Mouse (Mus musculus) MEL (cell line): ENCODE measurements at regions not wholly inside any gene's neighbourhood (a gene's known extent, or its start where the extent isn't known, plus 50 kb on each side); places are given as distances from the start of the nearest gene placed in this dataset.

Experiments
- DNase-seq: peaks from one replicate; pipeline ENCODE4 v3.0.0; 2011; ENCODE audit warnings: low read depth, low spot score
- H3K27ac ChIP-seq: 2 replicates; pipeline ENCODE4 v1.5.1; 2012; ENCODE audit warnings: low read depth, mild to moderate bottlenecking, control low read depth, low read length, moderate library complexity; ENCODE audit not compliant: control insufficient read depth
- H3K27me3 ChIP-seq, 2 experiments: fragments of 150-350 bp in 1 of 2; sonication (generic) in 1 of 2; 2 replicates each; pipeline ENCODE4 v1.6.1; 2012; ENCODE audit warnings: low read length in 2 of 2, mild to moderate bottlenecking in 2 of 2, improper control_type of control experiment in 1 of 2, moderate library complexity in 1 of 2; ENCODE audit not compliant: insufficient read depth in 2 of 2, control insufficient read depth in 1 of 2
- H3K36me3 ChIP-seq, 2 experiments: 2 replicates each; pipeline ENCODE4 v1.6.1; 2012 to 2014; ENCODE audit warnings: low read length in 2 of 2, improper control_type of control experiment in 1 of 2, inconsistent platforms in 1 of 2, mild to moderate bottlenecking in 1 of 2; ENCODE audit not compliant: insufficient read depth in 2 of 2, control insufficient read depth in 1 of 2
- H3K4me1 ChIP-seq, 2 experiments: fragments of 150-350 bp in 1 of 2; sonication (generic) in 1 of 2; 2 replicates each; pipeline ENCODE4 v1.6.1; 2012; ENCODE audit warnings: low read length in 2 of 2, improper control_type of control experiment in 1 of 2, mild to moderate bottlenecking in 1 of 2; ENCODE audit not compliant: insufficient read depth in 2 of 2, control insufficient read depth in 1 of 2
- H3K4me3 ChIP-seq, 2 experiments: fragments of 150-350 bp in 1 of 2; sonication (generic) in 1 of 2; 2 replicates each; pipeline ENCODE4 v1.5.1; 2012; ENCODE audit warnings: low read depth in 2 of 2, low read length in 2 of 2, mild to moderate bottlenecking in 2 of 2, moderate library complexity in 2 of 2, control low read depth in 1 of 2, improper control_type of control experiment in 1 of 2; ENCODE audit not compliant: control insufficient read depth in 1 of 2, insufficient read depth in 1 of 2
- H3K79me2 ChIP-seq: 2 replicates; pipeline ENCODE4 v1.6.1; 2012; ENCODE audit warnings: mild to moderate bottlenecking, low read length, moderate library complexity; ENCODE audit not compliant: control insufficient read depth, poor library complexity, insufficient read depth
- H3K9ac ChIP-seq: 2 replicates; pipeline ENCODE4 v1.6.1; 2012; ENCODE audit warnings: low read depth, mild to moderate bottlenecking, control low read depth, low read length, moderate library complexity; ENCODE audit not compliant: control insufficient read depth, poor library complexity, severe bottlenecking
- H3K9me3 ChIP-seq: fragments of 150-350 bp; sonication (generic); replicated peaks from 2 replicates; pipeline ENCODE4 v1.6.1; 2012; ENCODE audit warnings: mild to moderate bottlenecking, low read length, improper control_type of control experiment, moderate library complexity; ENCODE audit not compliant: insufficient read depth
- BHLHE40 ChIP-seq: IDR thresholded peaks from 2 replicates; pipeline ENCODE4 v1.6.1; 2012; ENCODE audit warnings: low read depth, mild to moderate bottlenecking, inconsistent platforms, low read length, improper control_type of control experiment, borderline replicate concordance
- CHD1 ChIP-seq: IDR thresholded peaks from 2 replicates; pipeline ENCODE4 v1.6.1; 2012; ENCODE audit warnings: low read depth, mild to moderate bottlenecking, inconsistent platforms, low read length, improper control_type of control experiment
- CTCF ChIP-seq, 3 experiments: IDR thresholded peaks in 2 of 3; conservative IDR thresholded peaks in 1 of 3; 2 replicates each; pipeline ENCODE4 v1.5.1; 2011 to 2012; ENCODE audit warnings: low read length in 3 of 3, low read depth in 2 of 3, mild to moderate bottlenecking in 2 of 3, improper control_type of control experiment in 1 of 3, inconsistent platforms in 1 of 3, mixed read lengths in 1 of 3, moderate library complexity in 1 of 3; ENCODE audit not compliant: control insufficient read depth in 1 of 3, insufficient read depth in 1 of 3, poor library complexity in 1 of 3, severe bottlenecking in 1 of 3
- ELF1 ChIP-seq: IDR thresholded peaks from 2 replicates; pipeline ENCODE4 v1.6.1; 2014; ENCODE audit warnings: low read depth, mild to moderate bottlenecking, inconsistent platforms, low read length, improper control_type of control experiment, moderate library complexity
- GABPA ChIP-seq: IDR thresholded peaks from 2 replicates; pipeline ENCODE4 v1.6.1; 2012; ENCODE audit warnings: low read depth, mild to moderate bottlenecking, inconsistent platforms, low read length, improper control_type of control experiment, moderate library complexity
- GATA1 ChIP-seq: IDR thresholded peaks from 2 replicates; pipeline ENCODE4 v1.6.1; 2011; ENCODE audit warnings: low read depth, low read length, improper control_type of control experiment
- JUND ChIP-seq: IDR thresholded peaks from 2 replicates; pipeline ENCODE4 v1.6.1; 2011; ENCODE audit warnings: low read depth, mild to moderate bottlenecking, improper control_type of control experiment, low read length
- MAFK ChIP-seq: IDR thresholded peaks from 2 replicates; pipeline ENCODE4 v1.6.1; 2011; ENCODE audit warnings: low read depth, mild to moderate bottlenecking, low read length, improper control_type of control experiment, borderline replicate concordance
- MEF2A ChIP-seq: IDR thresholded peaks from 2 replicates; pipeline ENCODE4 v1.6.1; 2014; ENCODE audit warnings: low read depth, mild to moderate bottlenecking, inconsistent platforms, low read length, improper control_type of control experiment; ENCODE audit not compliant: poor library complexity, insufficient replicate concordance, severe bottlenecking; ENCODE audit errors: extremely low read depth
- MXI1 ChIP-seq: IDR thresholded peaks from 2 replicates; pipeline ENCODE4 v1.6.1; 2011; ENCODE audit warnings: mild to moderate bottlenecking, low read depth, low read length, improper control_type of control experiment
- MYB ChIP-seq: IDR thresholded peaks from 2 replicates; pipeline ENCODE4 v1.6.1; 2011; ENCODE audit warnings: mild to moderate bottlenecking, low read depth, low read length, improper control_type of control experiment
- MYC ChIP-seq: IDR thresholded peaks from 2 replicates; pipeline ENCODE4 v1.6.1; 2011; ENCODE audit warnings: low read depth, mild to moderate bottlenecking, low read length, improper control_type of control experiment, moderate library complexity
- NELFE ChIP-seq: IDR thresholded peaks from 2 replicates; pipeline ENCODE4 v1.6.1; 2011; ENCODE audit warnings: low read depth, low read length, improper control_type of control experiment
- POLR2A ChIP-seq, 2 experiments: IDR thresholded peaks; 2 replicates each; pipeline ENCODE4 v1.6.1; 2011 to 2012; ENCODE audit warnings: low read length in 2 of 2, mild to moderate bottlenecking in 2 of 2, control low read depth in 1 of 2, improper control_type of control experiment in 1 of 2, low read depth in 1 of 2, moderate library complexity in 1 of 2; ENCODE audit not compliant: control insufficient read depth in 1 of 2, insufficient read depth in 1 of 2, poor library complexity in 1 of 2
- POLR2AphosphoS2 ChIP-seq: IDR thresholded peaks from 2 replicates; pipeline ENCODE4 v1.6.1; 2011; ENCODE audit warnings: low read length, improper control_type of control experiment
- POLR2AphosphoS5 ChIP-seq: IDR thresholded peaks from 2 replicates; pipeline ENCODE4 v1.6.1; 2012; ENCODE audit warnings: low read depth, borderline replicate concordance, mild to moderate bottlenecking, inconsistent platforms, low read length, moderate library complexity, mixed read lengths
- RAD21 ChIP-seq: IDR thresholded peaks from 2 replicates; pipeline ENCODE4 v1.6.1; 2011; ENCODE audit warnings: mild to moderate bottlenecking, low read depth, low read length, improper control_type of control experiment
- TAL1 ChIP-seq: IDR thresholded peaks from 2 replicates; pipeline ENCODE4 v1.6.1; 2012; ENCODE audit warnings: mild to moderate bottlenecking, inconsistent platforms, low read length, moderate library complexity, mixed read lengths
- TBP ChIP-seq: IDR thresholded peaks from 2 replicates; pipeline ENCODE4 v1.8.0; 2011; ENCODE audit warnings: low read depth, low read length, improper control_type of control experiment
- TCF12 ChIP-seq: IDR thresholded peaks from 2 replicates; pipeline ENCODE4 v1.6.1; 2014; ENCODE audit warnings: low read depth, mild to moderate bottlenecking, inconsistent platforms, low read length, improper control_type of control experiment, moderate library complexity
- UBTF ChIP-seq: IDR thresholded peaks from 2 replicates; pipeline ENCODE4 v1.6.1; 2012; ENCODE audit warnings: low read depth, mild to moderate bottlenecking, inconsistent platforms, low read length, improper control_type of control experiment, moderate library complexity, borderline replicate concordance; ENCODE audit not compliant: insufficient read depth
- USF1 ChIP-seq: IDR thresholded peaks from 2 replicates; pipeline ENCODE4 v1.6.1; 2014; ENCODE audit warnings: low read depth, mild to moderate bottlenecking, inconsistent platforms, low read length, improper control_type of control experiment, moderate library complexity
- USF2 ChIP-seq, 2 experiments: IDR thresholded peaks; 2 replicates each; pipeline ENCODE4 v1.6.1; 2011 to 2012; ENCODE audit warnings: improper control_type of control experiment in 2 of 2, low read length in 2 of 2, borderline replicate concordance in 1 of 2, inconsistent platforms in 1 of 2, low read depth in 1 of 2, mild to moderate bottlenecking in 1 of 2; ENCODE audit not compliant: insufficient read depth in 1 of 2
- ZC3H11A ChIP-seq: IDR thresholded peaks from 2 replicates; pipeline ENCODE4 v1.6.1; 2012; ENCODE audit warnings: low read depth, mild to moderate bottlenecking, inconsistent platforms, low read length, improper control_type of control experiment
- ZKSCAN1 ChIP-seq: IDR thresholded peaks from 2 replicates; pipeline ENCODE4 v1.6.1; 2012; ENCODE audit warnings: low read depth, mild to moderate bottlenecking, inconsistent platforms, low read length, improper control_type of control experiment, moderate library complexity

DNA sequence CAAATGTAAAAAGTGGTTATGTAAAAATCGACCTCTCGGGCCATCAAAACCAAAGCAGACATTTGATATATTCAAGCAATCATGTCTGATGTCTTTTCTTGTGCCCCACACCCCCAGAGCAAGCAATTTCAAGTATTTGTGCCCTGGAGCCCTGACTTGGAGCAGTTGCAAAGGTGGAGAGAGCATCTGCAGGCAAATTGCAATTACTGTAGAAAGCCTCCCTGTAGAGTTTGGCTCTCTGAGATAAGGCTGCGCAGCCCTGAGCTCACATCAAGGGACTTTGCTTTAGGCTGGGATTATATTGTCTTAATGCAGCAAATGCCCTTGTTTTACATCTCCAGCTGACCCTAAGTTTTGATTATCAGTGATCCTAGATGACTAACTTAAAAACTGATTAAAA is 147.3 kb downstream of the Dyrk2 start:
- no peaks in the 10 kb centered on the region for H3K9me3 ChIP-seq
- TF ChIP-seq ELF1 = no peak
- no peak for TF ChIP-seq GABPA
- TF ChIP-seq ZKSCAN1 = no peak
- no peak for TF ChIP-seq POLR2AphosphoS5
- no peak for TF ChIP-seq USF1
- no peak for TF ChIP-seq ZC3H11A
- TF ChIP-seq POLR2A (IDR thresholded peaks at IDR 0.05; ENCODE audit: control insufficient read depth in 1 of 2, insufficient read depth in 1 of 2, low read depth in 1 of 2, low read length in 2 of 2, poor library complexity in 1 of 2) = no peak
- TF ChIP-seq CTCF (IDR thresholded peaks at IDR 0.05 in 2 of 3, conservative IDR thresholded peaks at IDR 0.05 in 1 of 3; ENCODE audit: control insufficient read depth in 1 of 3, insufficient read depth in 1 of 3, low read depth in 2 of 3, low read length in 3 of 3, poor library complexity in 1 of 3, severe bottlenecking in 1 of 3) = no peak
- TF ChIP-seq MXI1 = no peak
- no peak for DNase-seq
- no peaks in the 10 kb centered on the region for H3K4me1 ChIP-seq
- H3K4me3 ChIP-seq = no peak overlapping the region
- no peak overlapping the region for H3K27ac ChIP-seq
- no peak overlapping the region for H3K9ac ChIP-seq
- no peaks in the 10 kb centered on the region for H3K36me3 ChIP-seq
- H3K27me3 ChIP-seq = no peaks in the 10 kb centered on the region
- H3K79me2 ChIP-seq = no peaks in the 10 kb centered on the region

DNA sequence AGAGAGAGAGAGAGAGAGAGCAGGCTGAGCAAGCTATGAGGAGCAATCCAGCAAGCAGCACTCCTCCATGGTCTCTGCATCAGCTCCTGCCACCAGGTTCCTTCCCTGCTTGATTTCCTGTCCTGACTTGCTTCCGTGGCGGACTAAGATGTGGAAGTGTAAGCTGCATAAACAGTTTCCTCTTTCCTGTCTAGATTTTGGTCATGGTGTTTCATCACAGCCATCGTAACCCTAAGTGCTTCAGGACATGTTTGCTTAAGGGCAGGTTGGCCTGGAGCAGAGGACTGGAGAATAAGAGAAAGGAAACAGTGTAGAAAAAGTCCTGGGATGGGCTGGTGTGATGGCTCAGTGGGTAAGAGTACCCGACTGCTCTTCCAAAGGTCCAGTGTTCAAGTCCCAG is 133.9 kb downstream of the Dyrk2 start:
- no peak for DNase-seq
- Histone ChIP-seq H3K9me3 (no peaks in the 10 kb centered on the region), H3K27me3 (no peaks in the 10 kb centered on the region), H3K36me3 (no peaks in the 10 kb centered on the region), H3K27ac (no peak overlapping the region), H3K4me1 (no peaks in the 10 kb centered on the region), H3K4me3 (no peak overlapping the region), H3K79me2 (no peaks in the 10 kb centered on the region), H3K9ac (no peak overlapping the region)
- no peak for TF ChIP-seq MAFK
- TF ChIP-seq TCF12 = no peak
- TF ChIP-seq MYB = no peak
- TF ChIP-seq MEF2A = no peak
- no peak for TF ChIP-seq TBP
- TF ChIP-seq UBTF = no peak
- TF ChIP-seq POLR2AphosphoS2 = no peak
- no peak for TF ChIP-seq BHLHE40
- no peak for TF ChIP-seq NELFE
- TF ChIP-seq JUND = no peak
- no peak for TF ChIP-seq MYC
- no peak for TF ChIP-seq MXI1
- no peak for TF ChIP-seq ZKSCAN1
- no peak for TF ChIP-seq RAD21
- no peak for TF ChIP-seq USF2 (IDR thresholded peaks at IDR 0.05; ENCODE audit: borderline replicate concordance in 1 of 2, insufficient read depth in 1 of 2, low read depth in 1 of 2, low read length in 2 of 2)
- TF ChIP-seq CHD1 = no peak
- TF ChIP-seq TAL1 = no peak
- TF ChIP-seq POLR2A (IDR thresholded peaks at IDR 0.05; ENCODE audit: control insufficient read depth in 1 of 2, insufficient read depth in 1 of 2, low read depth in 1 of 2, low read length in 2 of 2, poor library complexity in 1 of 2) = no peak
- TF ChIP-seq GATA1 = no peak
